Mouse (Mus musculus) myocyte (in vitro differentiated cells): ENCODE measurements around the gene Rarg.

Experiments
- POLR2A ChIP-seq: IDR thresholded peaks from one replicate; pipeline ENCODE4 v1.6.1; 2011; ENCODE audit warnings: low read depth, mild to moderate bottlenecking, control low read depth, moderate library complexity; ENCODE audit not compliant: insufficient read length
- POLR2AphosphoS2 ChIP-seq: IDR thresholded peaks from one replicate; pipeline ENCODE4 v1.6.1; 2011; ENCODE audit warnings: low read depth, control low read depth; ENCODE audit not compliant: insufficient read length
- USF1 ChIP-seq: IDR thresholded peaks from one replicate; pipeline ENCODE4 v1.6.1; 2011; ENCODE audit warnings: low read depth, mild to moderate bottlenecking, control low read depth, moderate library complexity

DNA sequence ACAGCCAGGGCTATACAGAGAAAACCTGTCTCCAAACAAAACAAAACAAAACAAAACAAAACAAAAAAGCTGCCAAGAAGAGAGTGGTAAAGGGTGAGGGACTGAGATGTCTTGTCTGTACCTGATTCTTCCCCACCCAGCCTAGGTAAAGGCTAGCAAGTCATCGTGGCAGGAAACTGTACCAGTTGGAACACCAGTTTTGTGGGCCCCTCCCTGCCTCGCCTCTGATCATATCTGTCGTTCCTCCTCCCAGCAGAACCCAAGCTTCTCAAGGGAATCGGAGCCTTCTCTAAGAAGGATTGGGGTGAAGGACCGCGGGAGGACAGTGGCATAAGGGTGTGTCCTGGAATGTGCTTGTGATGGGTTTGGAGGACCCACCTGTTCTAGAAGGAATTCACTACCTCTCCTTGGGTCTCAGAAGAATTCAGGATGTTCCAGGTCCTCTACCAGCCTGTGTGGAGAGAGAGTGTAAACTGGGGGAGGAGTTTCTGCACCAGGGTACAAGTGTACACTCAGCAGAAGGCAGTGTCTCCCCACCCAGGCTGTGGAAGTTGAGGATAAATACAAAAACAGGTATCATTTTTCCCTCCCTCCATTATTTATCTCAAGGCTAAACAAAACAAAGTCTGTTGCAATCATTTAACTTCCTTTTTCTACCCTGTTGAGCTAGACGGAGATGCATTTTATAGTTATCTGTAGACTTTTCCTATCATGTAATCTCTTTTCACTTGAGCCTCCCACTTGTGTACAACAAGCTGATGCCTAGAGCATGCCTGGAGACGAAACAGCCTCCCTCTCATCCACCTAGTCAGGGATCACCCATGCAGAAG is 25.4 kb upstream of the Rarg start:
- TF ChIP-seq POLR2A (no peak), USF1 (no peak), POLR2AphosphoS2 (no peak)
